Mouse (Mus musculus) C3H10T1/2 (cell line): ENCODE results near the gene Dcaf7. TPM values are rescaled to one million over a fixed set of nuclear protein-coding genes. Genes with fewer than 3 reads are reported as not detected.

Experiments
- polyA plus RNA-seq, 2 experiments: library from polyadenylated mRNA; unstranded; fragments of >200 nt; fragmentation: generic; extraction: Trizol; gene quantifications; one replicate each; pipeline ENCODE4 v1.2.1; 2012; ENCODE audit warnings: missing spikeins in 2 of 2

Gene Dcaf7
- polyA plus RNA-seq, result 10 to 100 TPM; 17.9 to 41.8 TPM

DNA sequence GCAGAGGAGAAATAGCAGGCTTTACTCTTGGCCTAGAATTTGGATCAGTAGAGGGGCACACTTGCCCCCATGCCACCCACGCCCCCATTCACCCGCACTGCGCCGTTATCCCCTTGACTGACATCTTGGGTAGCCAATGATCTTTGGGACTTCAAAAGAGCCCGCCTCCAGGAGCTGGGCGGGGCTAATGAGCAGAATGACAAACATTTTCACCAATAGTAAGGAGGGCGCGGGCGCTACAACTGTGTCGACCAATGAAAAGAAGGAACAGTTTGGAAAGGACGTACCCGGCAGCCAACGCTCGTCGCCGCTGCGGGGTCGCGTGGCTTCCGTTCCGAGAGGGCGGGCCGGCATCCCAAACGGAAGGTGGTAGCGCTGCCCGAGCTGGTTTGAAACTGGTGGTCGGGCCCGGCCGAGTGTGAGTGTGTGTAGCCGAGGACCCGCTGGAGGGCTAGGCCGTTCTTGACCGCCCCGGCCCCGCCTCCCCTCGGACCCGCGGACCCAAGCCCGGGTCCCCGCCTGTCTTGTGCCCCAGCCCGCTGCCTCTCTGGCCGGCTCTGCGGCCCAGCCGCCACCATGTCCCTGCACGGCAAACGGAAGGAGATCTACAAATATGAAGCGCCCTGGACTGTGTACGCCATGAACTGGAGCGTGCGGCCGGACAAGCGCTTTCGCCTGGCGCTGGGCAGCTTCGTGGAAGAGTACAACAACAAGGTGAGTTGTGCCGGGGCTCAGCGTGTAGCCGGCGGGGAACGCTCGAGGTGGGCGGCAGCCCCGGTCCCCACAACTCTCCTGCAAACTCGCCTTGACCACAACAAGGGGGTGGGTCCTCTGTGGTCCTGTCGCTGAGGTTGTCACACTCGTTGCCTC, at the start of gene Dcaf7:
Gene Dcaf7 (plus strand): TSS at position 325 of the 870 bp plus-strand sequence.

DNA sequence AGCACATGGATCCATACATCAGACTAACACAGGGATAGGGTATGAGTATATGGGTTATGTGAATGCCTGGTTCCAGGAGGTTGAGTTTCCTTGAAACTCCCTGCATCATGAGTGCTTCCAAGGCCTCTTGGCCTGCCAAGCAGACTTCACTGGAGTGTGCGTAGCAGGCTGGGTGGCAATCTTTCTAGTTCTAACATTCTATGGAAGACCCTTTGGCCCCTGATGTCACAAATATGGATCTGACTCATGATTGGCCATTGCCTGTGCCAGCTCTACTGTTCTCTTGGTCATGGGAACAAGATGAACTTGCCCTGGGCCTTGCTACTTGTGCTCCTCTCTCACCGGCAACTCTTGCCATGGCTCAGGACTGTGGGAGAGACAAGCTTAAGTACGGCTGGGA, 42.3 kb upstream of the Dcaf7 start, which contains the start of gene Ace3:
Gene Ace3 (plus strand): TSS at position 301 of the 400 bp plus-strand sequence.

DNA sequence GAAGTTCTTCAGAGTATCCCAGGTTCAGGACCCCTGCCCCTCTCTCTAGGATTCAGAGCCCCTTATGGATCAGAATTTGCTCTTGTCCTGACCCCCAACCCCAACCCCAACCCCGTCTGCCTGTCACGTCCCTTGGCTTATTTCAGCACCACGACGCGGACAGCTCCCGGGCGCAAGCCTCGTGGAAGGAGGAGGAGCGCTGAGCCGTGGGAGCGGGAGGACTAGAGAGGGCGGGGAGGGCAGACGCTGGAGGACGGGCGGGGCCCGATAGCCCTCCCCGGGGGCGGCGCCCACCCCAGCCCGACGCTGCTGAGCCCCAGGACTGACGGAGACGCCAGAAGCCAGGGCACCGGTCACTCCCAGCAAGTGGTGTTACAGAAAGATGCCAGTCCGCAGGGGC, 28.9 kb upstream of the Dcaf7 start, which contains the start of gene Kcnh6:
Gene Kcnh6 (plus strand): TSS at position 304 of the 400 bp plus-strand sequence.

DNA sequence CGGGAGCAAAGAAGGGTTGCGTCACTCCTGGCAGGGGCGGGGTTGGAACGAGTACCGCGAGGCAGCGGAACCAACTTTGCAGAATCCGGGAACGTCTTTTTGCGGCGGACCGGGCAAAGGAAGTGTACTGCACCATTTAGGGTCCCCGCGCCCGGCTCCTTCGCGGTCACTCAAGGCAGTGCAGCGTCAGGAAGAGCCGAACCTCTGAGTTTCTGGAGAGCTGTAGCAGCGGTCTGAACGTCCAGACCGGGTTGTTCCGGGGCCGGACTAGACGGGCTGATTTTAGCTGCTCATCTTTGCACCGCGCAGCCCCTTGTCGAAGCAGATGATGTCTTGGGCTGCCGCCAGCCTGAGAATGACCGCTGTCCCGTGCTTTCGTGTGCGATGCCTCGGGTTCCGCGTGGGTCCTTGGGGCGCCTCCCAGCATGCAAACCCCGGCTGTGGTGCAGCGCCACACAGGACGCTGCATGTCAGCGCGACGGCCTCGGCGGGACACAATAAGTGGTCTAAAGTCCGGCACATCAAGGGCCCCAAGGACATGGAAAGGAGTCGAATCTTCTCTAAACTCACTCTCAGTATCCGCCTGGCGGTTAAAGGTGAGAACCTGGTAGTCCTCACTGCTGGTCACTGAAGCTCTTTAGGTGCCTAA, 29.4 kb downstream of the Dcaf7 start, which contains the start of gene Taco1:
Gene Taco1 (plus strand): TSS at position 139 of the 649 bp plus-strand sequence.

DNA sequence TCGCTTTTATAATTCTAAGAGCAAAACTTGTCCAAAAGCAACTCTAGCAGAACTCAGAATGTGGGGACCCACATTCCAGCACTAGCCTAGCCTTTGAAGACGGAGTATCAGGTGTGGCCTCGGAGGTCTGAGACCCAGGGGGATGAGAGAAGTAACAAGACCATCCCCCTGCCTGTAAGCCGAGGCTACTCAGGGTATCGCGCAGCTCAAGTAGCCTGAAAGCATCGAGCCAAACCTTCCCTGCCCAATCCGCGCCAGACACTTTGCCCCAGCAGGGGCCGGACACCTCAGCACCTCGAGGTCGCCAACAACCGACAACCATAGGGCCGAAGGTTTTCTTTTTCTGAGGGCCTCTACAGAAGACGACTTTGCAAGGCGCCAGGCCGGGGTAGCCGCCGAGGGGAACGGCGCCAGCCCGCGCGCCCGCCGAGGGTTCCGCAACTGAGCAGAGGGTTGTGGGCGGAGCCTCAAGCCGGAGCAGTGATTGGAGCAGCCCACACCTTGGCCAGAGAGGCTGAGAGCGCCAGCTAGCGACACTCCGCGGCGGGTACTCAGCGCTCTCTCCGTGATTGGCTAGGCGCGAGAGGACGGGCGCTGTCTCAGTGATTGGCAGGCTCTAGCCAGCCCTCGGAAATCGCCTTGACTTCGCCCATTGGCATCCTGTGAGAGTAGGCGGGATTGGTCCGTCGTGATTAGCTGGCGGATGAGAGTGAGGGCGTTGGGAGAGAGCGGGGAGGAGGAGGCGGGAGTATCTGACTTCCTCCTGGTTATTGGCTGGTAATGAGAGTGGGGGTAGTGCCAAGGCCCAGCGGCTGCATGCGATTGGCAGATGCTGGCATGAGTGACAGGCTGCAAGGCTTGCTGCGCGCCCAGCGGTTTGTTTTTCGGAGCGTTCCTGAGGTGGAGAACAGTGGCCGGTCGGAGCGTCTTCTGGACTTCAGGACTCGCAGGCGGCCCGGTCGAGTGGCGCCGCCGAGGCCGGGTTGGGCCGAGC, 47.3 kb downstream of the Dcaf7 start, which contains the start of gene Map3k3:
Gene Map3k3 (plus strand): TSS at position 906 of the 994 bp plus-strand sequence.

Other genes with a start within 250 kb of the Dcaf7 start
- under 1 TPM; 0.14 to 0.15 TPM for gene Cyb561, start 83.5 kb upstream of the Dcaf7 start, polyA plus RNA-seq
- not detected for gene Ace, start 68.9 kb upstream of the Dcaf7 start, polyA plus RNA-seq
- gene Ace3, start 42.2 kb upstream of the Dcaf7 start, polyA plus RNA-seq, result not detected
- not detected for gene Kcnh6, start 28.7 kb upstream of the Dcaf7 start, polyA plus RNA-seq
- gene Taco1, start 29.2 kb downstream of the Dcaf7 start, polyA plus RNA-seq, result 10 to 100 TPM in 1 of 2 experiments, 1 to 10 TPM in 1; 8.3 to 12.9 TPM
- 10 to 100 TPM in 1 of 2 experiments, 1 to 10 TPM in 1; 9.4 to 26.9 TPM for gene Map3k3, start 47.7 kb downstream of the Dcaf7 start, polyA plus RNA-seq
- gene Gm10840, start 124.0 kb downstream of the Dcaf7 start, polyA plus RNA-seq, result 1 to 10 TPM in 1 of 2 experiments, not detected in 1; 1.1 TPM
- gene Limd2, start 124.0 kb downstream of the Dcaf7 start, polyA plus RNA-seq, result 10 to 100 TPM; 71.9 to 89.6 TPM
- 10 to 100 TPM; 15.6 to 21.2 TPM for gene Strada, start 165.3 kb downstream of the Dcaf7 start, polyA plus RNA-seq
- gene Ccdc47, start 179.5 kb downstream of the Dcaf7 start, polyA plus RNA-seq, result 10 to 100 TPM in 1 of 2 experiments, 1 to 10 TPM in 1; 3.0 to 18.7 TPM
- 10 to 100 TPM in 1 of 2 experiments, 1 to 10 TPM in 1; 2.8 to 28.5 TPM for gene Ddx42, start 180.1 kb downstream of the Dcaf7 start, polyA plus RNA-seq
- gene Ftsj3, start 219.2 kb downstream of the Dcaf7 start, polyA plus RNA-seq, result 10 to 100 TPM; 19.5 to 25.6 TPM
- 100 to 1,000 TPM; 181 to 374 TPM for gene Psmc5, start 219.3 kb downstream of the Dcaf7 start, polyA plus RNA-seq
- 10 to 100 TPM; 42.5 to 74.2 TPM for gene Smarcd2, start 236.1 kb downstream of the Dcaf7 start, polyA plus RNA-seq
- under 1 TPM; 0.07 to 0.14 TPM for gene Tcam1, start 239.8 kb downstream of the Dcaf7 start, polyA plus RNA-seq